Mouse (Mus musculus) left cerebral cortex, adult 18-20 months (tissue): Measurements from ENCODE around the gene Dock9. TPM values are rescaled to one million over a fixed set of nuclear protein-coding genes. Genes with fewer than 3 reads are reported as not detected.
A peak's percentile ranks its signal among the peaks of the same experiment; 100 is the strongest.

Source experiments
- DNase-seq, 2 experiments: peaks; one replicate each; pipeline ENCODE4 v3.0.0; 2021 to 2022; ENCODE audit warnings: low spot score in 2 of 2, mixed read lengths in 1 of 2
- long read RNA-seq, 2 experiments: library from polyadenylated mRNA; stranded (forward); transcript quantifications; one replicate each; pipeline ENCODE4 v2.0.0; 2021
- total RNA-seq, 2 experiments: library from RNA; stranded (reverse); gene quantifications; 2 replicates each; pipeline ENCODE4 v1.2.3; 2021

The Dock9 gene
- 10 to 100 TPM; 72.2 to 76.3 TPM for total RNA-seq
- long read RNA-seq, experiment 1, partial matches to known transcripts = 2 of 11 reads
- long read RNA-seq, experiment 1, other reads (novel, unspliced or antisense) = 9 of 11 reads
- long read RNA-seq, experiment 2, partial matches to known transcripts = 2 of 4 reads
- long read RNA-seq, experiment 2, other reads (novel, unspliced or antisense) = 2 of 4 reads

GRCm38 (mm10) chr14:121797457-121798410 is at the start of gene Dock9:
TSS of gene Dock9 (minus strand) at chr14:121797837.
- peak; percentile 72 to 82 for DNase-seq

GRCm38 (mm10) chr14:121844486-121844885 is 46.8 kb upstream of the Dock9 start:
- no peak for DNase-seq

GRCm38 (mm10) chr14:121840217-121840616 is 42.6 kb upstream of the Dock9 start:
- no peak for DNase-seq

GRCm38 (mm10) chr14:121838161-121838560 is 40.5 kb upstream of the Dock9 start:
- DNase-seq = no peak

- DNase-seq = no peak
Measured at GRCm38 (mm10) chr14:121833001-121833520, 35.4 kb upstream of the Dock9 start.

- DNase-seq = no peak
Measured at GRCm38 (mm10) chr14:121829816-121830442, 32.3 kb upstream of the Dock9 start.

GRCm38 (mm10) chr14:121827091-121827490 is 29.5 kb upstream of the Dock9 start:
- DNase-seq = no peak

GRCm38 (mm10) chr14:121825521-121826445 is 28.1 kb upstream of the Dock9 start:
- DNase-seq = peak; percentile 20 to 26

- DNase-seq = no peak
Measured at GRCm38 (mm10) chr14:121824322-121825103, 26.9 kb upstream of the Dock9 start.

- no peak for DNase-seq
Measured at GRCm38 (mm10) chr14:121822997-121823396, 25.4 kb upstream of the Dock9 start.

- DNase-seq = no peak
Measured at GRCm38 (mm10) chr14:121822506-121822905, 24.9 kb upstream of the Dock9 start.

- no peak for DNase-seq
Measured at GRCm38 (mm10) chr14:121806791-121807190, 9.2 kb upstream of the Dock9 start.

GRCm38 (mm10) chr14:121806316-121806715 is 8.7 kb upstream of the Dock9 start:
- DNase-seq = no peak

GRCm38 (mm10) chr14:121804461-121804860 is 6.8 kb upstream of the Dock9 start:
- no peak for DNase-seq

GRCm38 (mm10) chr14:121800962-121801361 is 3.3 kb upstream of the Dock9 start:
- DNase-seq = no peak

- DNase-seq = no peak
Measured at GRCm38 (mm10) chr14:121799112-121799511, 1.5 kb upstream of the Dock9 start.

GRCm38 (mm10) chr14:121798411-121798799 is 768 bp upstream of the Dock9 start:
- DNase-seq = peak; percentile 83 to 92

- DNase-seq = peak; percentile 10 to 11
Measured at GRCm38 (mm10) chr14:121796571-121797456, 823 bp downstream of the Dock9 start.

GRCm38 (mm10) chr14:121795536-121795935 is 2.1 kb downstream of the Dock9 start:
- DNase-seq = no peak
